Mouse (Mus musculus) forebrain, embryonic 10.5 days (tissue): Measurements from ENCODE around the gene Nkd1. TPM values are rescaled to one million over a fixed set of nuclear protein-coding genes. Genes with fewer than 3 reads are reported as not detected.

Source experiments
- DNase-seq: peaks from one replicate; pipeline ENCODE4 v3.0.0-alpha.2; 2017; ENCODE audit warnings: low spot score; ENCODE audit errors: extremely low spot score
- H3K27ac ChIP-seq: fragments of 300-500 bp; sonication (generic); 2 replicates; pipeline ENCODE4 v1.5.1; 2016; ENCODE audit warnings: mild to moderate bottlenecking
- H3K27me3 ChIP-seq: fragments of 300-500 bp; sonication (generic); 2 replicates; pipeline ENCODE4 v1.6.1; 2016; ENCODE audit warnings: mild to moderate bottlenecking; ENCODE audit not compliant: poor library complexity, severe bottlenecking
- H3K36me3 ChIP-seq: fragments of 300-500 bp; sonication (generic); replicated peaks from 2 replicates; pipeline ENCODE4 v1.6.1; 2016; ENCODE audit warnings: mild to moderate bottlenecking, moderate library complexity
- H3K4me1 ChIP-seq: fragments of 300-500 bp; sonication (generic); 2 replicates; pipeline ENCODE4 v1.6.1; 2016
- H3K4me3 ChIP-seq: fragments of 300-500 bp; sonication (generic); 2 replicates; pipeline ENCODE4 v1.5.1; 2016; ENCODE audit warnings: mild to moderate bottlenecking, moderate library complexity
- H3K9me3 ChIP-seq: fragments of 300-500 bp; sonication (generic); 2 replicates; pipeline ENCODE4 v1.6.1; 2016; ENCODE audit warnings: mild to moderate bottlenecking, moderate library complexity
- WGBS: fragments of 180-500 bp; shearing (Covaris S2); methylation state at CpG from one replicate; pipeline ENCODE4 v1.1.7; 2016; 5-methylcytosine and 5-hydroxymethylcytosine counted together
- polyA plus RNA-seq: library from polyadenylated mRNA; unstranded; fragments of >200 nt; fragmentation: Nextera tagmentation; extraction: Ambion mirVana; gene quantifications from 2 replicates; pipeline ENCODE4 v1.2.1, GENCODE M21; 2016

The Nkd1 gene
- polyA plus RNA-seq, 1 experiment from 2014 or later = 47.2 TPM

DNA sequence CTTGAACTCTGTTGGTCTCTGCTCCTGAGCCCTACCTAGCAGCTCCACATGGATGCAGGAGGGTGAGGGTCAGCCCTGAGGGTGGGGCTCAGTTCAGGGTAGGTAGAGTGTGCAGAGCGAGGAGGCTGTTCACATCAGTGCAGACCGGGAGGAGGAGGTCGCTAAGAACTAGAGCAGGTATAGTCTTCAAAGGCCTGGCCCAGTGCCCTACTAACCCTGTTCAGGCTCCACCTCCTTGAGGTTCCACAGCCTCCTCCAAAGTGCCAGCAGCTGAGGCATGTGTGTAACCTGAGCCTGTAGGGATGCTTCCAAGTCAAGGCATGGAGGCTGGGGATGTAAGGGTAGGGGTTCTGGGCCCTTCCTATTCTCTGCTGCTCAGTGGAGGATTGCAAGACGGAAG, 23.5 kb downstream of the Nkd1 start:
- WGBS = 79% methylated on average over 4 of the region's 4 CpGs
- Histone ChIP-seq H3K36me3 (peaks cover 85% of the 10 kb centered on the region), H3K4me3 (no peak overlapping the region)

DNA sequence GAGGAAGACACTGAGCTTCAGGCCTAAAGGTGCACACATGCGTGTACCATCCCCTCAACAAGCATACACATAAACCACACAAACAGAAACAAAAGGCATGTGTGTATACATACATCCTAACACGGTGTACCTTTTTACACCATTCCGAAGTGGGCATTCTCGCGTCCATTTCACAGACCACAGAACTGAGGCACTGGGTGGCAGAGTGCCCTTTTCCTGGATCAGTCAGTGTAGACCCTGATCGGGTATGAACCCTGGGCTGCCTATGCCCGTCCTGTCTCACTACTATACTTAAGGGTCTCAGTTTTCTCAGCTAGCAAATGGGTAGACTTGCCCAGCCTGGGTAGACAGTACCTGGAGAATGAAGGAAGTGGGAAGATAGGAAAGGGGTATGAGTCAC, 24.3 kb downstream of the Nkd1 start:
- H3K4me3 ChIP-seq = no peak overlapping the region
- H3K27ac ChIP-seq = no peak overlapping the region
- peaks cover 8% of the 10 kb centered on the region for H3K4me1 ChIP-seq
- DNase-seq = no peak
- H3K27me3 ChIP-seq = no peaks in the 10 kb centered on the region
- peaks cover 16% of the 10 kb centered on the region; the same call in 1 of the 2 replicates for H3K9me3 ChIP-seq
- 94% methylated on average over 7 of the region's 7 CpGs for WGBS
- peaks cover 83% of the 10 kb centered on the region for H3K36me3 ChIP-seq

More for the DNA sequence above, 23.5 kb downstream of the Nkd1 start:
- peaks cover 16% of the 10 kb centered on the region; the same call in 1 of the 2 replicates for H3K9me3 ChIP-seq
- no peak for DNase-seq
- peaks cover 8% of the 10 kb centered on the region for H3K4me1 ChIP-seq
- H3K27me3 ChIP-seq = no peaks in the 10 kb centered on the region
- no peak overlapping the region for H3K27ac ChIP-seq

DNA sequence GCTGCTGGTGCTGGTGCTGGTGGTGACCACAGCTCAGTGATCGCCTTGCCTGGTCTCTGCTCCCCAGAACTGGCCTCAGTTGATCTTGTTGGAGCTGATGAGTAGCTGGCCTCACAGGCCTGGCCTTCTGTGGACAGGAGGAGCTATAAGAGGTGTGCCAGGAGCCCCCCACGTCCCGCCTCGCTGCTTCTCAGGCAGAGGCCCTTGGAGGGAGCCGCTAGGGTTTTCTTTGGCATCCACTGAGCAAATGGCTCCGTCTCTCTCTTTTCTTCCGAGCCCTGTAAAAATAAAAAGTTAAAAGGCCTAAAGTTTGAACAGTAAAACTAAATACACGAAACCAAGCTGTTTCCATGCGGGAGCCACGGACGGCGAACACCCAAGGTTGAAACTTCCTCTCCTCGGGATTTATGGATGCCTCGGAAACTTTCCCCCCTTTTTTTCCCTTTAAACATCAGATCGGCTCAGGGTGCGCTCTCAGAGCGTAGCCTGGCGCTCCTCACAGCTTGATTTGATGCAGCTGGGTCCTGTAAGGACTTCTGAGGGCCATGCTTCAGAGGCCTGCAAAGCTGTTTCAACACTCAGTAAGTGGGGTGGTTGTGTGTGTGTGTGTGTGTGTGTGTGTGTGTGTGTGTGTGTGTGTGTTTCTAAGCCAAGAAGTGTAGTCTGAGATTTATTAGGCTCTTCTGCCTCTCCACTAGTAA, 25.0 kb downstream of the Nkd1 start:
- H3K9me3 ChIP-seq = peaks cover 16% of the 10 kb centered on the region; the same call in 1 of the 2 replicates
- no peak for DNase-seq
- H3K27me3 ChIP-seq = no peaks in the 10 kb centered on the region
- H3K4me3 ChIP-seq = no peak overlapping the region
- no peak overlapping the region for H3K27ac ChIP-seq
- H3K36me3 ChIP-seq = peaks cover 77% of the 10 kb centered on the region
- WGBS = 87% methylated on average over 18 of the region's 18 CpGs
- H3K4me1 ChIP-seq = peaks cover 8% of the 10 kb centered on the region

- no peak for DNase-seq
- H3K27ac ChIP-seq = no peak overlapping the region
- 84% methylated on average over 4 of the region's 4 CpGs for WGBS
- H3K4me3 ChIP-seq = no peak overlapping the region
- no peaks in the 10 kb centered on the region for H3K4me1 ChIP-seq
- peaks cover 40% of the 10 kb centered on the region for H3K36me3 ChIP-seq
- no peaks in the 10 kb centered on the region for H3K27me3 ChIP-seq
- H3K9me3 ChIP-seq = no peaks in the 10 kb centered on the region
Measured at GRCm38 (mm10) chr8:88555669-88556068, 34.5 kb downstream of the Nkd1 start.

GRCm38 (mm10) chr8:88559985-88560473, 38.9 kb downstream of the Nkd1 start:
- Histone ChIP-seq H3K4me1 (peaks cover 17% of the 10 kb centered on the region), H3K4me3 (no peak overlapping the region), H3K9me3 (no peaks in the 10 kb centered on the region), H3K27ac (no peak overlapping the region), H3K27me3 (no peaks in the 10 kb centered on the region), H3K36me3 (peaks cover 36% of the 10 kb centered on the region)
- no peak for DNase-seq
- 89% methylated on average over 6 of the region's 6 CpGs for WGBS

- Histone ChIP-seq H3K27ac (0 out of 2 replicates have a peak overlapping the region, but pooled peaks have one; percentile 8), H3K4me1 (peaks cover 30% of the 10 kb centered on the region), H3K4me3 (no peak overlapping the region), H3K36me3 (peaks cover 30% of the 10 kb centered on the region), H3K27me3 (no peaks in the 10 kb centered on the region), H3K9me3 (no peaks in the 10 kb centered on the region)
- no peak for DNase-seq
- 83% methylated on average over 3 of the region's 3 CpGs for WGBS
Measured at GRCm38 (mm10) chr8:88561402-88561801, 40.2 kb downstream of the Nkd1 start.

DNA sequence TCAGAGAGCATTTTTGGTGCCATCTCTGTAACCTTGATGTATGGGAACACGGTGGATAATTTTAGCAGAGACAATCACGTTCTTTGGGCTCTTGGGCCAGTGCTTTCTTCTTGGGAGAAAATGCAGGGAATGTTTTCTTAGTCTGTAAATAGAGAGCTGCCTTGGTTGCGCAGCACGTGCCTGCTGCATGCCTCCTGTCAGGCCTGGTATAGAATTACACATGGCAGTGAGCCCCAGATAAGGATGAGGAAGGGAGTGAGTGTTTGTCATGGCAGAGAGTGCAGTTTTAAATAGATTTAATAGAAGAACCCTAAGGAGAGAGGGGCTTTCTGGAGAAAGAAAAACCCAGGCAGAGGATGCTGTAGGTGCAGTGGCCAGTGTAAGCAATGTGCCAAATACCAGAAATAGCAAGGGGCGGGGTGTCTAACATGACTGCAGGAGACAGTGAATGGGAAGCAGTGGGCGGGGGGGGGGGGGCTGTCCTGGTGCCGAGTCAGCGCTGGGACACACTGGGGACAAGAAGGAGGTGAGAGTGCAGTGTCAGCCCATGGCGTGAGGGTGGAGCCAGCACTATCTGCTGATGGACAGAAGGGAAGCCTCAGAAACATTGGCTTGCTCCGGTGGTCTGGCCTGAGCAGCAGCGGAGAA, 43.2 kb downstream of the Nkd1 start:
- DNase-seq = no peak
- Histone ChIP-seq H3K27ac (no peak overlapping the region), H3K36me3 (peaks cover 19% of the 10 kb centered on the region), H3K4me3 (no peak overlapping the region), H3K27me3 (no peaks in the 10 kb centered on the region), H3K4me1 (peaks cover 53% of the 10 kb centered on the region), H3K9me3 (no peaks in the 10 kb centered on the region)
- WGBS = 73% methylated on average over 11 of the region's 11 CpGs

GRCm38 (mm10) chr8:88566119-88566518, 45.0 kb downstream of the Nkd1 start:
- Histone ChIP-seq H3K27me3 (no peaks in the 10 kb centered on the region), H3K9me3 (no peaks in the 10 kb centered on the region), H3K4me1 (peaks cover 71% of the 10 kb centered on the region), H3K27ac (no peak overlapping the region), H3K4me3 (no peak overlapping the region), H3K36me3 (peaks cover 8% of the 10 kb centered on the region; the same call in 1 of the 2 replicates)
- WGBS = 95% methylated on average over 4 of the region's 4 CpGs
- no peak for DNase-seq

DNA sequence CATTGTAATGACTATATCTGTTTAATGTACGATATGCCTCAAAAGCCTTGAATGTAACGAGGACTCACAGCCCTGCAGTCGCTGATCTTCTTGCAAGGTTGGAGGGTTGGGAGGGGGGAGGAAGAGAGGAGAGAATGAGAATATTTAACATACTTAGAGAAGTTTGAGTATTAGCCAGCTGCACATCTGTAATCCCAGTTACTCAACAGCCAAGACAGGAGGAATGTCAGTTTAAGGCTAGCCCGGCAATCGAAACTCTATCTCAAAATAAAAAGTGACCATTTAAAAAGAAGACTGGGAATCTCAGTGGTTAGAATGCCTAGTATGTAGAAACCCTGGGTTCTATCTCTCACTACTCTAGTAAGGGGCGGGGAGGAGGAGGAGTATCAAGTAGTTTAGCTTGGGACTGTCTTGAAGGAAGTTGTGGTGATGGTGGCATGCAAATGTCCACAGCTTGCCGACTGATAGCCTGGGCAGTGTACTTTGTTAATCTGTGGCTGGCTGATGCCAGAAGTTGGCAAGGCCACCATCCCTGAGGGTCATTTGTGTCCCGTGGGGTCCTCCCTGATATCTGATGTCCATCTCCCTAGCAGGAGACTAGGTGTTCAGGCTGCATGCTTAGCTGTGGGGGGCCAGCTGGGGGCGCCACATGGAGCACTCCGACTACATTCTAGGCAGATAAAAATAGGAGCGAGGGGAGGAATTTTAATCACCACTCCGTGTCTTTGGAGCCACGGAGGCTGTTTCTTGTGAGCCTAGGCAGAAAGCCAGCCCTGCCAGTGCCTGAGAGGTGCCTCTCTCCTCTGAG, 46.4 kb downstream of the Nkd1 start:
- Histone ChIP-seq H3K9me3 (no peaks in the 10 kb centered on the region), H3K4me3 (no peak overlapping the region), H3K4me1 (peaks cover 83% of the 10 kb centered on the region), H3K36me3 (peaks cover 8% of the 10 kb centered on the region; the same call in 1 of the 2 replicates), H3K27ac (no peak overlapping the region), H3K27me3 (no peaks in the 10 kb centered on the region)
- no peak for DNase-seq
- 74% methylated on average over 13 of the region's 13 CpGs for WGBS

DNA sequence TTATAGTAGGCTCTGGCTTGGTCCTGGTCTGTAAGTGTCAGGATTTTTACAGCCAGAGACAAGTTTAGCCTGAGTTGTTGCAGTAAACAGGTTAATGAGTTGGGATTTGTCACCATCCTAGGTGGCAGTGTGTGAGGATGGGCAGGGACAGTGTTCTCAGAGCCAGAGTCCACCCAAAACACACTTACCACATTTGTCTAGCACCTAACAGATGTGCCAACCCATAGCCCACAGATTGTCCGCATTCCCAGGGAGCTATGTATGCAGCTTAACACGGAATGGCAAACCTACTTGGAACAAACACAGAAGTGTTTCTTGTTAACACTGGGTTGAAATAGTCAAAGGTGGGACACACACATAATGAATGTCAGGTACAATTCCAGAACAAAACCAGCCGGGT, 47.1 kb downstream of the Nkd1 start:
- Histone ChIP-seq H3K4me3 (no peak overlapping the region), H3K36me3 (peaks cover 8% of the 10 kb centered on the region; the same call in 1 of the 2 replicates), H3K9me3 (no peaks in the 10 kb centered on the region), H3K27me3 (no peaks in the 10 kb centered on the region), H3K27ac (no peak overlapping the region), H3K4me1 (peaks cover 80% of the 10 kb centered on the region)
- WGBS = 88% methylated on average over 3 of the region's 3 CpGs
- no peak for DNase-seq

DNA sequence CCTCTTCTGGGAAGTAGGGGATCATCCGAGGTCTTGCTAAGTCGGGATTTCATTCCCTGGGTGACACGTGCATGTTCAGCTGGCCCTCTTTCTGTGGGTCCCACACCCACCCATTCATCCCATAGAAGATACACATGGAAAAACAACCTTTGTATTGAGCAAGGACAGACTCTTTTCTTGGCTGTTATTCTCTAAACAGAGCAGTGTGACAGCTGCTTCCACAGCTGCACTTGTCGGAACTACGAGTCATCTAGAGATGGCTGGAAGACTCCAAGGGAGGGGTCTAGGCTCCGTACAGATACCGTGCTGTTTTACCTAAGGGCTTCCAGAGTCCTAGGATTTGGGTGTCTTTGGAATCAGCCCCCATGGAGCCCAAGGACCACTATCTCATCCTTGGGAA, 48.2 kb downstream of the Nkd1 start:
- H3K36me3 ChIP-seq = peaks cover 15% of the 10 kb centered on the region
- DNase-seq = no peak
- H3K27ac ChIP-seq = peak overlapping the region; percentile 81
- H3K4me3 ChIP-seq = no peak overlapping the region
- peaks cover 76% of the 10 kb centered on the region for H3K4me1 ChIP-seq
- no peaks in the 10 kb centered on the region for H3K27me3 ChIP-seq
- H3K9me3 ChIP-seq = no peaks in the 10 kb centered on the region
- 85% methylated on average over 7 of the region's 7 CpGs for WGBS

DNA sequence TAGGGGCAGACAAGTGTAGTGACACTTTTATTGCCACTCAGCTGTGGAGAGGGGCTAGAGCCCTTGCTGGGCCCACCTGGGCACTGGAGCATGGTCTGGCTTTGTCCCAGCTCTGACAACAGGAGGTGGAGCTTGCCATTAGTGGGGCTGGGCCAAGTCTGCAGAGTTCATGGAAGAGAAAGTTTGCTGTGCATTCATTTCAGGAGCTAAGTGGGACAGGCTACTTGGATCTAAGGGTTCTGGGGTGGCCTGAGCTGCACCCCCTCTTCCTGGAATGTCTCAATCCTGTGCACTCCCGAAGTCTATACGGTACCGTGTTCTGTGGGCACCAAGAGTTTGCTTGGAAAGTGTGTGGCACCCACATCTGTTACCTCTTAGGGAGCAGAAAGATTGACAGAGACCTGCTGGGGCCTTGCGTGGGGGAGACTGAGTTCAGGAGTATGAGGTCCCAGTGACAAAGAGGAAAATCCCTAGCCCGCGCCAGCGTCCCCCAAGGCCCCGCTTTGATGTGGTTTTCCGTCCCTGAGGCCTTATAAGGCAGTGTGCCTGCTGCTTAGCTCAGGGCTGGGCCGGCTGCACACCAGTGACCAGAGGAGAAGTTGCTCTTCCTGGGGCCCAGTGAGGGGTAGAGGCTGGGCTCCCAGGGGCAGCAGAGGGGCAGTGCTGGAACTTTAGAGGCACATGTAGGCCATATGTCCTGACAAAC, 49.3 kb downstream of the Nkd1 start:
- H3K27ac ChIP-seq = peak overlapping the region; percentile 81
- H3K27me3 ChIP-seq = no peaks in the 10 kb centered on the region
- peak; percentile 38 for DNase-seq
- no peaks in the 10 kb centered on the region for H3K9me3 ChIP-seq
- peaks cover 77% of the 10 kb centered on the region for H3K4me1 ChIP-seq
- peaks cover 23% of the 10 kb centered on the region for H3K36me3 ChIP-seq
- WGBS = 41% methylated on average over 10 of the region's 10 CpGs
- no peak overlapping the region for H3K4me3 ChIP-seq
